Mouse (Mus musculus): ENCODE measurements at regions not wholly inside any gene's neighbourhood (a gene's known extent, or its start where the extent isn't known, plus 50 kb on each side); places are given as distances from the start of the nearest gene placed in this dataset.
A peak's percentile ranks its signal among the peaks of the same experiment; 100 is the strongest.

DNA sequence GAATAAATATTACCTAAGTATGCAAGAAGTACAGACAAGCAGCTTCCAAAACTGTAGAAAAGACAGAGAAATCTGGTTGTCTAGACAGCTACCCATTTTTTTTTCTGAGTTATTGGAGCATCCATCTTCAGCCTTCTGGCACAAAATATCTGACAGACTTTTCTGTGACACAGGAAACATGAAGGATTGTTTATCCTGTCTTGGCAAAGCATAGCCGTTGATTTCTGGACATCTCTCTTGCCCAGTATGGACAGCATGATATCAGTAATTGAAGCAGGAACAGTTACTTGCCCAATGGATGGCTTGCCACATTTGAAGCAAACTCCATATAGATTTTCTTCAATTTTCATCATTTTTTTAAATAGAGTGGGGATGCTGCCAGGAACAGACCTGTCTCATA, 96.1 kb upstream of the Naaladl2 start:
- Histone ChIP-seq H3K36me3 (replicated peaks; ENCODE audit: control insufficient read depth, insufficient read depth, low read depth, low read length) (no peaks in the 10 kb centered on the region), H3K4me2 (ENCODE audit: low read depth, low read length) (no peak overlapping the region), H3K27ac (replicated peaks; ENCODE audit: low read depth, low read length) (no peak overlapping the region), H3K9me3 (replicated peaks; ENCODE audit: control insufficient read depth, low read length) (no peaks in the 10 kb centered on the region), H3K4me3 (ENCODE audit: low read depth, low read length) (no peak overlapping the region), H3K27me3 (ENCODE audit: control insufficient read depth, insufficient read depth, low read length) (no peaks in the 10 kb centered on the region), H3K4me1 (ENCODE audit: control insufficient read depth, insufficient read depth, low read length) (no peaks in the 10 kb centered on the region), H3K9ac (replicated peaks; ENCODE audit: low read length) (no peak overlapping the region)
- ATAC-seq (replicated peaks; ENCODE audit: insufficient number of reproducible peaks, low FRiP score, low TSS enrichment, low read depth) (no peak), DNase-seq (ENCODE audit: low spot score) (no peak)
- WGBS = 88% methylated on average over 1 of the region's 1 CpGs

- H3K4me1 ChIP-seq (ENCODE audit: control insufficient read depth, insufficient read depth, low read length) = no peaks in the 10 kb centered on the region
- no peak overlapping the region for H3K4me3 ChIP-seq (ENCODE audit: low read depth, low read length)
- no peaks in the 10 kb centered on the region for H3K9me3 ChIP-seq (replicated peaks; ENCODE audit: control insufficient read depth, low read length)
- peak; percentile 32 for DNase-seq (ENCODE audit: low spot score)
- ATAC-seq (replicated peaks; ENCODE audit: insufficient number of reproducible peaks, low FRiP score, low TSS enrichment, low read depth) = no peak
- no peaks in the 10 kb centered on the region for H3K36me3 ChIP-seq (replicated peaks; ENCODE audit: control insufficient read depth, insufficient read depth, low read depth, low read length)
- no peak overlapping the region for H3K9ac ChIP-seq (replicated peaks; ENCODE audit: low read length)
- H3K4me2 ChIP-seq (ENCODE audit: low read depth, low read length) = no peak overlapping the region
- 74% methylated on average over 1 of the region's 1 CpGs for WGBS
- no peaks in the 10 kb centered on the region for H3K27me3 ChIP-seq (ENCODE audit: control insufficient read depth, insufficient read depth, low read length)
- H3K27ac ChIP-seq (replicated peaks; ENCODE audit: low read depth, low read length) = no peak overlapping the region
Observed at GRCm38 (mm10) chr3:25220601-25221000, 76.5 kb upstream of the Naaladl2 start.

DNA sequence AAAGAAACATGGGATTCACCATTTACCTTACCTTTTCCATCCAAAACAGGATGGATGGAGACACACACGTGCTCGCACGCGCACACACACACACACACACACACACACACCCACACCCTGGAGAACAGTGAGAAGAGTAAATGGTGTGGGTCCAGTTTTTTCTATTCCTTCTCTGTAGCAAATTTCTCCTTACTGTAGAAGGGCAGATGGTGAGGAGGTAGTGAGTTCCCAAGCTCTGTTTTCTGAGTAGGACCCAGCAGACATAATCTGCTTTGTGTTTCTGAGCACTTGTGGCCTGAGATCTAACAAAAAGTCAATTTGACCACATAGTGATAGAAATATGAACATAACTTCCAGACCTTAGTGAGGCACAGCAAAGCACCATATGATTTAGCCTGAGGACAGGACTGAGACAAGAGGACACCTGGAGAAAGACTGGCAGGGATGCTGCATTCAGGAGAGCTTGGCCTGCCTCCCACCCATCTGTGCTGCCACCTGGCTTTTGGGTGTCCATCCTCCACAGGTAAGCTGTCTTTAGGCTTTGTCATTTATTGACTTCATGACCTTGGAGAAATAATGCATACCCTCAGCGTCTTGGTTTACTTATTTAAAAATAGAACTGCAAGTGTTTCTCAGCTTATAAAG, 64.1 kb upstream of the Naaladl2 start:
- H3K9me3 ChIP-seq (replicated peaks; ENCODE audit: control insufficient read depth, low read length) = no peaks in the 10 kb centered on the region
- no peak overlapping the region for H3K27ac ChIP-seq (replicated peaks; ENCODE audit: low read depth, low read length)
- ATAC-seq (replicated peaks; ENCODE audit: insufficient number of reproducible peaks, low FRiP score, low TSS enrichment, low read depth) (no peak), DNase-seq (ENCODE audit: low spot score) (no peak)
- no peak overlapping the region for H3K4me2 ChIP-seq (ENCODE audit: low read depth, low read length)
- H3K27me3 ChIP-seq (ENCODE audit: control insufficient read depth, insufficient read depth, low read length) = no peaks in the 10 kb centered on the region
- WGBS = 92% methylated on average over 5 of the region's 5 CpGs
- no peak overlapping the region for H3K4me3 ChIP-seq (ENCODE audit: low read depth, low read length)
- H3K9ac ChIP-seq (replicated peaks; ENCODE audit: low read length) = no peak overlapping the region
- no peaks in the 10 kb centered on the region for H3K36me3 ChIP-seq (replicated peaks; ENCODE audit: control insufficient read depth, insufficient read depth, low read depth, low read length)
- no peaks in the 10 kb centered on the region for H3K4me1 ChIP-seq (ENCODE audit: control insufficient read depth, insufficient read depth, low read length)

All from embryonic facial prominence, embryonic 11.5 days (tissue).